ENCODE assay signal across 8 mouse cellular contexts in genomic region chr9:60858306-60858960, GRCm38 (mm10).
DNase-seq lines count a peak whose midpoint lies in the region; ATAC-seq lines count a peak whose summit lies in the region.

No protein-coding gene starts in this region.

- ATAC-seq in heart, embryonic 15.5 days (replicated peaks; ENCODE audit: insufficient number of reproducible peaks, insufficient read depth, low FRiP score, low read depth) = no peak
- ATAC-seq in limb, embryonic 13.5 days (ENCODE audit: low FRiP score, low read depth) = no peak
- ATAC-seq in monocyte, adult 5-6 weeks (replicated peaks; ENCODE audit: insufficient number of reproducible peaks, low FRiP score, low TSS enrichment, poor library complexity, severe bottlenecking) = peak; percentile 71; the same call in 1 of the 2 replicates

- peaks cover 40% of the 10 kb centered on the region for H3K36me3 ChIP-seq in heart, embryonic 15.5 days
- peaks cover 53% of the 10 kb centered on the region for H3K36me3 ChIP-seq in limb, embryonic 13.5 days

- H3K27ac ChIP-seq in heart, embryonic 15.5 days = no peak overlapping the region
- no peak overlapping the region for H3K27ac ChIP-seq in limb, embryonic 13.5 days

- H3K9me3 ChIP-seq in heart, embryonic 15.5 days (replicated peaks) = no peaks in the 10 kb centered on the region
- H3K9me3 ChIP-seq in limb, embryonic 13.5 days = no peaks in the 10 kb centered on the region

- peak overlapping the region; percentile 9; the same call in 1 of the 2 replicates for H3K4me3 ChIP-seq in heart, embryonic 15.5 days
- H3K4me3 ChIP-seq in limb, embryonic 13.5 days = 0 out of 2 replicates have a peak overlapping the region, but pooled peaks have one; percentile 5

- peaks cover 8% of the 10 kb centered on the region for H3K4me1 ChIP-seq in heart, embryonic 15.5 days (replicated peaks)
- H3K4me1 ChIP-seq in limb, embryonic 13.5 days = peaks cover 4% of the 10 kb centered on the region; the same call in 1 of the 2 replicates

- H3K27me3 ChIP-seq in heart, embryonic 15.5 days = no peaks in the 10 kb centered on the region
- H3K27me3 ChIP-seq in limb, embryonic 13.5 days = no peaks in the 10 kb centered on the region

- peak; percentile 31 to 34 for DNase-seq in cerebellum, adult 18-20 months
- DNase-seq in cerebellum, adult 9-11 months = no peak
- peak; percentile 81 for DNase-seq in 3T3-L1 (ENCODE audit: low read depth, low spot score)
- peak; percentile 70 for DNase-seq in c-Kit-positive CD71-negative TER-119-negative erythroid progenitor cells, embryonic 14.5 days (ENCODE audit: low read depth)
- DNase-seq in gastrocnemius, postnatal 25 days = no peak

- peak overlapping the region; percentile 44 for H3K4me2 ChIP-seq in heart, embryonic 15.5 days
- H3K4me2 ChIP-seq in limb, embryonic 13.5 days (replicated peaks) = peak overlapping the region; percentile 51

- 37% methylated on average over 11 of the region's 11 CpGs for WGBS in heart, embryonic 15.5 days
- WGBS in limb, embryonic 13.5 days = 40% methylated on average over 11 of the region's 11 CpGs

- no peak overlapping the region for H3K9ac ChIP-seq in heart, embryonic 15.5 days
- H3K9ac ChIP-seq in limb, embryonic 13.5 days = no peak overlapping the region

Comparison
In these comparisons a context has a peak if more than half of its experiments do, and no peak if none do; other contexts are left out.
1. DNase-seq: peak in cerebellum, adult 18-20 months (2 of 2), 3T3-L1 (single experiment) and c-Kit-positive CD71-negative TER-119-negative erythroid progenitor cells, embryonic 14.5 days (single experiment); none in cerebellum, adult 9-11 months (single experiment) and gastrocnemius, postnatal 25 days (single experiment).